Mouse (Mus musculus): Measurements from ENCODE around the gene Fli1.

DNA sequence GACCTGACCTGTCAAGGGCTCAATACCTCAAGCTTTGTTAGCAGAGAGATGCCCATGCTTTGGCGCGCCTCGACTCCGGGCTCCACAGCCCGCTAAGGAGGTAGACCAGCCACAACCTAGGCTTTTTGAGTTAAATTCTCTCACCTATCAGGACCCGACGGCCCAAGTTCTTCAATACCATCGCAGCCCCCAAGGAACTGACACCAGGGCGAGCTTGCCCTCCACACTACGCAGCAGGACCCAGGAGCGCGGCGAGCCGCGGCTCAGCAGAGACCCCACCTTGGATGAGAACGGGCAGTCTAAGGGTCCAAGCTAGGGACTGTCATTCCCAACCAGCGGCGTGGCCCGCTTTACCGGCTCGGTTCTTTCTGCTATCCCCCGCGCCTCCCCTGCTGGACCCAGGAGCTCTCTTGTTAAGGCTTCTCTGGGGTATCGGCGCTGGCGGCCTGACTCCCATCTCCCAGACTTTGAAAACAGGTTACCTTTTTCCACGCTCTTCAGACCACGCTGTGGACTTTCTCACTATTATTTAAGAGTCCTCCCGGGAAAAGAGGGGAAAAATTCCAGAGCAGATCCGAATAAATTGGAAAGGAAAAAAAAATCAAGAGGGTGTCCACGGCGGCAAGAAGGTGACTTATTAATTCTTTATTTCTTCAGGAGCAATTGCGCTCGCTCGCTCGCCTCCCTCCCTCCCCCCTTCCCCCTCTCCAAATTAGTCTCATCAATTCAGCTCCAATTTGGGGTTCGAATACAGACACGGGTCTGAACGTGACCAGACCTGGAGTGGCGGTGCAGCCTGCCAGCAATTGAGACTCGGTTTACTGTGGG, at the start of gene Fli1:
- no peak for TF ChIP-seq CTCF (IDR thresholded peaks at IDR 0.05; ENCODE audit: low read depth, low read length)
- TF ChIP-seq POLR2A (IDR thresholded peaks at IDR 0.05; ENCODE audit: extremely low read depth, insufficient read depth, low read length): no peak
